Mouse (Mus musculus) intestine, embryonic 14.5 days (tissue): Measurements from ENCODE around the gene Emp2. TPM values are rescaled to one million over a fixed set of nuclear protein-coding genes. Genes with fewer than 3 reads are reported as not detected.

Experiments used
- ATAC-seq: fragments of 200-750 bp; cut with Nextera tagmentation; replicated peaks from 2 replicates; pipeline ENCODE4 v1.8.0; 2017; ENCODE audit warnings: low read depth, moderate number of reproducible peaks, moderate TSS enrichment, moderate library complexity; ENCODE audit not compliant: low FRiP score, low TSS enrichment
- DNase-seq: peaks from one replicate; pipeline ENCODE4 v3.0.0-alpha.2; 2018; ENCODE audit warnings: low spot score
- H3K27ac ChIP-seq: fragments of 300-500 bp; sonication (generic); 2 replicates; pipeline ENCODE4 v1.5.1; 2014; ENCODE audit warnings: low read depth, mild to moderate bottlenecking, control low read depth
- H3K27me3 ChIP-seq: fragments of 300-500 bp; sonication (generic); replicated peaks from 2 replicates; pipeline ENCODE4 v1.6.1; 2014; ENCODE audit warnings: low read length, control low read depth; ENCODE audit not compliant: control insufficient read depth, insufficient read depth
- H3K36me3 ChIP-seq: fragments of 300-500 bp; sonication (generic); 2 replicates; pipeline ENCODE4 v1.6.1; 2014; ENCODE audit warnings: low read length, control low read depth; ENCODE audit not compliant: control insufficient read depth, insufficient read depth
- H3K4me1 ChIP-seq: fragments of 300-500 bp; sonication (generic); replicated peaks from 2 replicates; pipeline ENCODE4 v1.6.1; 2014; ENCODE audit warnings: low read length, control low read depth, mixed read lengths; ENCODE audit not compliant: control insufficient read depth, insufficient read depth
- H3K4me2 ChIP-seq: fragments of 300-500 bp; sonication (generic); 2 replicates; pipeline ENCODE4 v1.6.1; 2014; ENCODE audit warnings: low read length
- H3K4me3 ChIP-seq: fragments of 300-500 bp; sonication (generic); 2 replicates; pipeline ENCODE4 v1.5.1; 2014; ENCODE audit warnings: low read depth, low read length, control low read depth, mixed read lengths
- H3K9ac ChIP-seq: fragments of 300-500 bp; sonication (generic); 2 replicates; pipeline ENCODE4 v1.6.1; 2014; ENCODE audit warnings: mild to moderate bottlenecking, low read length
- H3K9me3 ChIP-seq: fragments of 300-500 bp; sonication (generic); 2 replicates; pipeline ENCODE4 v1.6.1; 2016; ENCODE audit warnings: low read length, control low read depth; ENCODE audit not compliant: control insufficient read depth
- WGBS: fragments of 180-500 bp; shearing (Covaris S2); extraction: QIAGEN DNeasy Blood & Tissue Kit; methylation state at CpG from one replicate; pipeline ENCODE4 v1.1.7; 2014; 5-methylcytosine and 5-hydroxymethylcytosine counted together
- polyA plus RNA-seq: library from polyadenylated mRNA; unstranded; fragments of >200 nt; fragmentation: Nextera tagmentation; extraction: Ambion mirVana; gene quantifications from 2 replicates; pipeline ENCODE4 v1.2.1, GENCODE M21; 2014

The Emp2 gene
- 21.4 and 24.0 TPM in 2 replicates for polyA plus RNA-seq

GRCm38 (mm10) chr16:10313646-10314088 lies at the start of gene Emp2:
TSS of gene Emp2 (minus strand) at chr16:10313968.
- no peaks in the 10 kb centered on the region for H3K27me3 ChIP-seq
- WGBS = under 1% methylated on average over 35 of the region's 40 CpGs
- ATAC-seq (peak; percentile 90), DNase-seq (peak; percentile 75)
- H3K4me2 ChIP-seq = peak within 1 kb of the TSS; percentile 89
- H3K36me3 ChIP-seq = no peaks in the 10 kb centered on the region
- H3K4me1 ChIP-seq = peaks cover 8% of the 10 kb centered on the region; the same call in 1 of the 2 replicates
- H3K27ac ChIP-seq = no peak within 1 kb of the TSS
- H3K9ac ChIP-seq = peak within 1 kb of the TSS; percentile 49
- no peaks in the 10 kb centered on the region for H3K9me3 ChIP-seq
- peak within 1 kb of the TSS; percentile 53 for H3K4me3 ChIP-seq

- Histone ChIP-seq H3K4me2 (no peak overlapping the region), H3K27ac (no peak overlapping the region), H3K36me3 (no peaks in the 10 kb centered on the region), H3K4me1 (peaks cover 14% of the 10 kb centered on the region), H3K4me3 (no peak overlapping the region), H3K9me3 (no peaks in the 10 kb centered on the region), H3K9ac (no peak overlapping the region), H3K27me3 (no peaks in the 10 kb centered on the region)
- DNase-seq = no peak
- no peak for ATAC-seq
- WGBS = 67% methylated on average over 1 of the region's 1 CpGs
Observed at GRCm38 (mm10) chr16:10363061-10363460, 49.3 kb upstream of the Emp2 start.

GRCm38 (mm10) chr16:10359241-10359640 lies 45.5 kb upstream of the Emp2 start:
- 87% methylated on average over 6 of the region's 6 CpGs for WGBS
- Histone ChIP-seq H3K4me2 (no peak overlapping the region), H3K9me3 (no peaks in the 10 kb centered on the region), H3K4me3 (no peak overlapping the region), H3K27me3 (no peaks in the 10 kb centered on the region), H3K9ac (no peak overlapping the region), H3K4me1 (peaks cover 7% of the 10 kb centered on the region), H3K27ac (no peak overlapping the region), H3K36me3 (no peaks in the 10 kb centered on the region)
- no peak for ATAC-seq
- no peak for DNase-seq

- H3K27me3 ChIP-seq = no peaks in the 10 kb centered on the region
- H3K4me2 ChIP-seq = peak overlapping the region; percentile 51
- ATAC-seq (peak; percentile 92), DNase-seq (peak; percentile 83)
- H3K36me3 ChIP-seq = no peaks in the 10 kb centered on the region
- H3K9me3 ChIP-seq = no peaks in the 10 kb centered on the region
- peak overlapping the region; percentile 13; the same call in 1 of the 2 replicates for H3K4me3 ChIP-seq
- no peak overlapping the region for H3K27ac ChIP-seq
- peaks cover 7% of the 10 kb centered on the region for H3K4me1 ChIP-seq
- WGBS = 15% methylated on average over 30 of the region's 30 CpGs
- no peak overlapping the region for H3K9ac ChIP-seq
Observed at GRCm38 (mm10) chr16:10358010-10358934, 44.5 kb upstream of the Emp2 start.

- no peaks in the 10 kb centered on the region for H3K27me3 ChIP-seq
- no peak overlapping the region for H3K9ac ChIP-seq
- peaks cover 7% of the 10 kb centered on the region for H3K4me1 ChIP-seq
- no peak for ATAC-seq
- H3K36me3 ChIP-seq = no peaks in the 10 kb centered on the region
- H3K27ac ChIP-seq = no peak overlapping the region
- no peak for DNase-seq
- no peak overlapping the region for H3K4me3 ChIP-seq
- no peaks in the 10 kb centered on the region for H3K9me3 ChIP-seq
- H3K4me2 ChIP-seq = no peak overlapping the region
Observed at GRCm38 (mm10) chr16:10355004-10355403, 41.2 kb upstream of the Emp2 start.

- WGBS = 57% methylated on average over 9 of the region's 9 CpGs
- H3K27ac ChIP-seq = no peak overlapping the region
- no peak overlapping the region for H3K4me3 ChIP-seq
- ATAC-seq (no peak), DNase-seq (no peak)
- H3K9ac ChIP-seq = no peak overlapping the region
- no peaks in the 10 kb centered on the region for H3K27me3 ChIP-seq
- H3K36me3 ChIP-seq = no peaks in the 10 kb centered on the region
- peaks cover 11% of the 10 kb centered on the region for H3K4me1 ChIP-seq
- H3K4me2 ChIP-seq = no peak overlapping the region
- H3K9me3 ChIP-seq = no peaks in the 10 kb centered on the region
Observed at GRCm38 (mm10) chr16:10351050-10351636, 37.4 kb upstream of the Emp2 start.

- WGBS = 60% methylated on average over 9 of the region's 10 CpGs
- Histone ChIP-seq H3K9me3 (no peaks in the 10 kb centered on the region), H3K9ac (no peak overlapping the region), H3K4me3 (no peak overlapping the region), H3K4me2 (no peak overlapping the region), H3K4me1 (peaks cover 11% of the 10 kb centered on the region), H3K27me3 (no peaks in the 10 kb centered on the region), H3K27ac (0 out of 2 replicates have a peak overlapping the region, but pooled peaks have one; percentile 33), H3K36me3 (no peaks in the 10 kb centered on the region)
- ATAC-seq (peak; percentile 80), DNase-seq (peak; percentile 69)
Observed at GRCm38 (mm10) chr16:10349876-10350275, 36.1 kb upstream of the Emp2 start.

GRCm38 (mm10) chr16:10349436-10349835 lies 35.7 kb upstream of the Emp2 start:
- ATAC-seq (peak; percentile 60), DNase-seq (no peak)
- Histone ChIP-seq H3K4me2 (no peak overlapping the region), H3K9me3 (no peaks in the 10 kb centered on the region), H3K9ac (no peak overlapping the region), H3K4me3 (no peak overlapping the region), H3K36me3 (no peaks in the 10 kb centered on the region), H3K4me1 (peaks cover 11% of the 10 kb centered on the region), H3K27ac (0 out of 2 replicates have a peak overlapping the region, but pooled peaks have one; percentile 33), H3K27me3 (no peaks in the 10 kb centered on the region)
- 50% methylated on average over 5 of the region's 5 CpGs for WGBS
